Mouse (Mus musculus) MEL (cell line): ENCODE results near the gene Myzap. TPM values are rescaled to one million over a fixed set of nuclear protein-coding genes. Genes with fewer than 3 reads are reported as not detected.

Experiments
- DNase-seq: peaks from one replicate; pipeline ENCODE4 v3.0.0; 2011; ENCODE audit warnings: low read depth, low spot score
- H3K27ac ChIP-seq: 2 replicates; pipeline ENCODE4 v1.5.1; 2012; ENCODE audit warnings: low read depth, mild to moderate bottlenecking, control low read depth, low read length, moderate library complexity; ENCODE audit not compliant: control insufficient read depth
- H3K27me3 ChIP-seq, 2 experiments: fragments of 150-350 bp in 1 of 2; sonication (generic) in 1 of 2; 2 replicates each; pipeline ENCODE4 v1.6.1; 2012; ENCODE audit warnings: low read length in 2 of 2, mild to moderate bottlenecking in 2 of 2, improper control_type of control experiment in 1 of 2, moderate library complexity in 1 of 2; ENCODE audit not compliant: insufficient read depth in 2 of 2, control insufficient read depth in 1 of 2
- H3K36me3 ChIP-seq, 2 experiments: 2 replicates each; pipeline ENCODE4 v1.6.1; 2012 to 2014; ENCODE audit warnings: low read length in 2 of 2, improper control_type of control experiment in 1 of 2, inconsistent platforms in 1 of 2, mild to moderate bottlenecking in 1 of 2; ENCODE audit not compliant: insufficient read depth in 2 of 2, control insufficient read depth in 1 of 2
- H3K4me1 ChIP-seq, 2 experiments: fragments of 150-350 bp in 1 of 2; sonication (generic) in 1 of 2; 2 replicates each; pipeline ENCODE4 v1.6.1; 2012; ENCODE audit warnings: low read length in 2 of 2, improper control_type of control experiment in 1 of 2, mild to moderate bottlenecking in 1 of 2; ENCODE audit not compliant: insufficient read depth in 2 of 2, control insufficient read depth in 1 of 2
- H3K4me3 ChIP-seq, 2 experiments: fragments of 150-350 bp in 1 of 2; sonication (generic) in 1 of 2; 2 replicates each; pipeline ENCODE4 v1.5.1; 2012; ENCODE audit warnings: low read depth in 2 of 2, low read length in 2 of 2, mild to moderate bottlenecking in 2 of 2, moderate library complexity in 2 of 2, control low read depth in 1 of 2, improper control_type of control experiment in 1 of 2; ENCODE audit not compliant: control insufficient read depth in 1 of 2, insufficient read depth in 1 of 2
- H3K79me2 ChIP-seq: 2 replicates; pipeline ENCODE4 v1.6.1; 2012; ENCODE audit warnings: mild to moderate bottlenecking, low read length, moderate library complexity; ENCODE audit not compliant: control insufficient read depth, poor library complexity, insufficient read depth
- H3K9ac ChIP-seq: 2 replicates; pipeline ENCODE4 v1.6.1; 2012; ENCODE audit warnings: low read depth, mild to moderate bottlenecking, control low read depth, low read length, moderate library complexity; ENCODE audit not compliant: control insufficient read depth, poor library complexity, severe bottlenecking
- H3K9me3 ChIP-seq: fragments of 150-350 bp; sonication (generic); replicated peaks from 2 replicates; pipeline ENCODE4 v1.6.1; 2012; ENCODE audit warnings: mild to moderate bottlenecking, low read length, improper control_type of control experiment, moderate library complexity; ENCODE audit not compliant: insufficient read depth
- CHD1 ChIP-seq: IDR thresholded peaks from 2 replicates; pipeline ENCODE4 v1.6.1; 2012; ENCODE audit warnings: low read depth, mild to moderate bottlenecking, inconsistent platforms, low read length, improper control_type of control experiment
- CTCF ChIP-seq, 3 experiments: IDR thresholded peaks in 2 of 3; conservative IDR thresholded peaks in 1 of 3; 2 replicates each; pipeline ENCODE4 v1.5.1; 2011 to 2012; ENCODE audit warnings: low read length in 3 of 3, low read depth in 2 of 3, mild to moderate bottlenecking in 2 of 3, improper control_type of control experiment in 1 of 3, inconsistent platforms in 1 of 3, mixed read lengths in 1 of 3, moderate library complexity in 1 of 3; ENCODE audit not compliant: control insufficient read depth in 1 of 3, insufficient read depth in 1 of 3, poor library complexity in 1 of 3, severe bottlenecking in 1 of 3
- E2F4 ChIP-seq: IDR thresholded peaks from 2 replicates; pipeline ENCODE4 v1.6.1; 2011; ENCODE audit warnings: low read depth, low read length, improper control_type of control experiment, borderline replicate concordance
- ELF1 ChIP-seq: IDR thresholded peaks from 2 replicates; pipeline ENCODE4 v1.6.1; 2014; ENCODE audit warnings: low read depth, mild to moderate bottlenecking, inconsistent platforms, low read length, improper control_type of control experiment, moderate library complexity
- EP300 ChIP-seq, 2 experiments: IDR thresholded peaks; 2 replicates each; pipeline ENCODE4 v1.6.1; 2011; ENCODE audit warnings: improper control_type of control experiment in 2 of 2, low read length in 2 of 2, low read depth in 1 of 2, mild to moderate bottlenecking in 1 of 2
- GABPA ChIP-seq: IDR thresholded peaks from 2 replicates; pipeline ENCODE4 v1.6.1; 2012; ENCODE audit warnings: low read depth, mild to moderate bottlenecking, inconsistent platforms, low read length, improper control_type of control experiment, moderate library complexity
- MAFK ChIP-seq: IDR thresholded peaks from 2 replicates; pipeline ENCODE4 v1.6.1; 2011; ENCODE audit warnings: low read depth, mild to moderate bottlenecking, low read length, improper control_type of control experiment, borderline replicate concordance
- POLR2A ChIP-seq, 2 experiments: IDR thresholded peaks; 2 replicates each; pipeline ENCODE4 v1.6.1; 2011 to 2012; ENCODE audit warnings: low read length in 2 of 2, mild to moderate bottlenecking in 2 of 2, control low read depth in 1 of 2, improper control_type of control experiment in 1 of 2, low read depth in 1 of 2, moderate library complexity in 1 of 2; ENCODE audit not compliant: control insufficient read depth in 1 of 2, insufficient read depth in 1 of 2, poor library complexity in 1 of 2
- POLR2AphosphoS5 ChIP-seq: IDR thresholded peaks from 2 replicates; pipeline ENCODE4 v1.6.1; 2012; ENCODE audit warnings: low read depth, borderline replicate concordance, mild to moderate bottlenecking, inconsistent platforms, low read length, moderate library complexity, mixed read lengths
- SIN3A ChIP-seq: IDR thresholded peaks from 2 replicates; pipeline ENCODE4 v1.6.1; 2012; ENCODE audit warnings: low read length, improper control_type of control experiment, inconsistent platforms
- SMC3 ChIP-seq: IDR thresholded peaks from 2 replicates; pipeline ENCODE4 v1.6.1; 2011; ENCODE audit warnings: low read depth, low read length, improper control_type of control experiment
- TCF12 ChIP-seq: IDR thresholded peaks from 2 replicates; pipeline ENCODE4 v1.6.1; 2014; ENCODE audit warnings: low read depth, mild to moderate bottlenecking, inconsistent platforms, low read length, improper control_type of control experiment, moderate library complexity
- USF2 ChIP-seq, 2 experiments: IDR thresholded peaks; 2 replicates each; pipeline ENCODE4 v1.6.1; 2011 to 2012; ENCODE audit warnings: improper control_type of control experiment in 2 of 2, low read length in 2 of 2, borderline replicate concordance in 1 of 2, inconsistent platforms in 1 of 2, low read depth in 1 of 2, mild to moderate bottlenecking in 1 of 2; ENCODE audit not compliant: insufficient read depth in 1 of 2
- ZKSCAN1 ChIP-seq: IDR thresholded peaks from 2 replicates; pipeline ENCODE4 v1.6.1; 2012; ENCODE audit warnings: low read depth, mild to moderate bottlenecking, inconsistent platforms, low read length, improper control_type of control experiment, moderate library complexity
- ZNF384 ChIP-seq: IDR thresholded peaks from 2 replicates; pipeline ENCODE4 v1.6.1; 2012; ENCODE audit warnings: low read depth, mild to moderate bottlenecking, inconsistent platforms, low read length, improper control_type of control experiment
- polyA plus RNA-seq, 2 experiments: library from polyadenylated mRNA; stranded (reverse) in 1 of 2; unstranded in 1 of 2; fragments of >175 nt in 1 of 2; fragments of >200 nt in 1 of 2; gene quantifications; 2 replicates each; pipeline versions ENCODE4 v1.2.1 to v1.2.4; 2012; ENCODE audit warnings: low replicate concordance in 2 of 2, low read depth in 1 of 2; ENCODE audit not compliant: insufficient read length in 2 of 2, insufficient read depth in 1 of 2, missing spikeins in 1 of 2
- total RNA-seq: library from RNA; depleted of rRNA; stranded (reverse); fragments of 300-350 nt; gene quantifications from 2 replicates; pipeline ENCODE4 v1.2.3, GENCODE M21; 2012

Myzap gene
- total and polyA plus RNA-seq, 3 experiments = 0.06 TPM; not detected in 2

DNA sequence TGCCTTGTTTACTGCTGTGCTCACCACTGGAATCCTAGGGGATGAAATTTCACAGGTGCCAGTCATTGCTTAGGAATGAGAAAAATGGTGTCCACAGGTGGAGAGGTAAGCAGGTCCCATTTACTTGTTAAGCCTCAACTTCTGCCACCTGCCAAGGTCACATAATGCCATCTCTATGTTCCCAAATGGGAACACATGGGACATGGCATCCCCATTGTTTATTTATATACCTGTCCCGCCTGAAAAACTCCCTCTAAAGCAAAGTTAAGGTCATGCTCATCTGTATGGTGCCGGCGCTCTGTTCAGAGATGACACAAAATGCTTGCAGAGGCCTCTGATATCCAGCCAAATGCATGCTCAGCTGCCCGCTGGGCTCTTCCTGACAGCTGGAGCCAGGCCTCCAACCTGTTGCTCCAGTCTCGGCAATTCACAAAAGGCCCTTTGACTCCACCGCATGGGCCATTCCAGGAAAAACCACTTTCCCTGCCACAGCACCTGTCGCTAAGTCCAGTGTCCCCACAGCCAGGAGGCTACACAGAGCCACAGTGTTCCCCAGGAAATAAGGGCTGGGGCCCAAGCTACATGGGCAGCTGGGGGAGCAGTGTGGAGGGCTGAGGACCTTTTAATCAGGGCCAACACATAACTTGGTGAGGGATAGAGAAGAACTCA lies 13.1 kb downstream of the Myzap start (continued):
- no peak for TF ChIP-seq GABPA

DNA sequence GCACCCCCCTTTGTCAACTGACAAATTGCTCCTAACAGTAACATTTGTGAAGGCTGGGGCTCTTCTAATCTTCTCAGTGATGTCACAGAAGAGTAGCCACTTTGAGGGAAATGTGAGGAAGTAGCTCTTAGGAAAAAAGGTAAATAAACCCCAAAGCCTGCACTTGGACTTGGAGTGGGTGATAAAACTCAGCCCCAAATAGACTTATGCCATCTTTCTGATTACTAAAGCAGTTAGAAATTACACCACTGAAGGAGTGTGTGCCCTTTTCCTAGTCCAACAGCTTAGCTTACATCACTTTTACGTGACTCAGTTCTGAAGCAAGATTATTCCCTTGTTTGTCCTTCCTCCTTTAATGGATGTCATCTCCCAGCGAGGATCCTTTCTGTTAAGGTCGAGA lies 17.7 kb downstream of the Myzap start:
- Histone ChIP-seq H3K4me1 (no peaks in the 10 kb centered on the region), H3K4me3 (no peak overlapping the region), H3K79me2 (no peaks in the 10 kb centered on the region), H3K27me3 (peaks cover 0 to 9% of the 10 kb centered on the region in 2 experiments; a peak in 3 of 4 replicates), H3K9ac (no peak overlapping the region), H3K36me3 (no peaks in the 10 kb centered on the region), H3K27ac (no peak overlapping the region), H3K9me3 (no peaks in the 10 kb centered on the region)
- TF ChIP-seq ZNF384 = no peak
- no peak for TF ChIP-seq MAFK
- no peak for TF ChIP-seq POLR2AphosphoS5
- no peak for TF ChIP-seq POLR2A (IDR thresholded peaks at IDR 0.05; ENCODE audit: control insufficient read depth in 1 of 2, insufficient read depth in 1 of 2, low read depth in 1 of 2, low read length in 2 of 2, poor library complexity in 1 of 2)
- no peak for TF ChIP-seq SMC3
- no peak for TF ChIP-seq SIN3A
- TF ChIP-seq CTCF (IDR thresholded peaks at IDR 0.05 in 2 of 3, conservative IDR thresholded peaks at IDR 0.05 in 1 of 3; ENCODE audit: control insufficient read depth in 1 of 3, insufficient read depth in 1 of 3, low read depth in 2 of 3, low read length in 3 of 3, poor library complexity in 1 of 3, severe bottlenecking in 1 of 3) = no peak
- TF ChIP-seq EP300 (IDR thresholded peaks at IDR 0.05; ENCODE audit: low read depth in 1 of 2, low read length in 2 of 2) = no peak
- no peak for DNase-seq

DNA sequence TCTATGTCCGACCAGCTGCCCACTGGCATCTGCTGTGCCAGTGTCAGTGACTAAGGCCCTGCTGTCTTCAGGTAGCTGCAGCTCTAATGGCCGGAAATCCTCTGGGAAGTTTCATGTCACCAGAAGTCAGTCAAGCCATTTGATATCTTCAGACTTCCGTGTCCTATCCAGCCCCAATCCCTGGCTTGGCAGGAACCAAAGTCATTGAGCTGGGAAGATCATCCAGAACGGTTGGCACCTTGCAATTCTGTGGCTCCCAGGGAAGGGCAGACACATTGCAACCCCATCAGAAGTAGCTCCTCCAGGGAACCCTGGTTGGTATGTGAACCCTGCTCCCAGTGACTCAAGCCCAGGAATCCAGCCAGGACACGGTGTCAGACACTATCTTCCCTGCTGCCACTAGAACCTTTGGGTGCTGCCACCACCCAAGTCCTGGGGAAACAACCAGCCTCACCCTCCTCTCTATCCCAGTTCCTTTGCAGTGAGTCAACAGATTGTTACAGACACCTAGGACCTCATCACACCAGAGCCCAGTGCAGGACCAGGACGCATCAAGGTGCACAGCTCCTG lies 18.3 kb downstream of the Myzap start:
- H3K27me3 ChIP-seq = peaks cover 0 to 6% of the 10 kb centered on the region in 2 experiments; a peak in 2 of 4 replicates
- H3K4me1 ChIP-seq = no peaks in the 10 kb centered on the region
- no peak for TF ChIP-seq TCF12
- TF ChIP-seq CHD1 = no peak
- no peak for TF ChIP-seq ZKSCAN1
- TF ChIP-seq E2F4 = no peak
- TF ChIP-seq ELF1 = no peak
- TF ChIP-seq USF2 (IDR thresholded peaks at IDR 0.05; ENCODE audit: borderline replicate concordance in 1 of 2, insufficient read depth in 1 of 2, low read depth in 1 of 2, low read length in 2 of 2) = no peak
- no peak for TF ChIP-seq SIN3A
- TF ChIP-seq GABPA = no peak
- H3K9me3 ChIP-seq = no peaks in the 10 kb centered on the region
- H3K27ac ChIP-seq = no peak overlapping the region
- H3K9ac ChIP-seq = no peak overlapping the region
- no peak for DNase-seq
- H3K36me3 ChIP-seq = no peaks in the 10 kb centered on the region
- H3K79me2 ChIP-seq = no peaks in the 10 kb centered on the region
- no peak overlapping the region for H3K4me3 ChIP-seq
